9 mouse cellular contexts compared by ENCODE assay signal in genomic region chr19:43986069-43986794, GRCm38 (mm10). TPM values are rescaled to one million over a fixed set of nuclear protein-coding genes. Genes with fewer than 3 reads are reported as not detected.
A peak's percentile ranks its signal among the peaks of the same experiment; 100 is the strongest.
DNase-seq lines count a peak whose midpoint lies in the region; ATAC-seq and TF ChIP-seq lines count a peak whose summit lies in the region.
"Had no signal": no experiment of that assay in that cellular context is flagged by ENCODE, and none has a peak within 500 bp of the region (broad histone marks: within the 10 kb centered on the region; RNA-seq: fewer than 3 reads in every experiment).

Cpn1 (minus strand) TSS chr19:43986556.

- 28% methylated on average over 30 of the region's 30 CpGs for WGBS in heart, embryonic 15.5 days
- 11% methylated on average over 30 of the region's 30 CpGs for WGBS in intestine, embryonic 16.5 days
- WGBS in liver, postnatal 0 days (ENCODE audit: insufficient replicate concordance): 22% methylated on average over 30 of the region's 30 CpGs
- WGBS in stomach, embryonic 14.5 days: 13% methylated on average over 30 of the region's 30 CpGs

- ATAC-seq in heart, embryonic 15.5 days (replicated peaks; ENCODE audit: insufficient number of reproducible peaks, insufficient read depth, low FRiP score, low read depth): no peak
- peak; percentile 87 for ATAC-seq in intestine, embryonic 16.5 days
- ATAC-seq in liver, postnatal 0 days: peak; percentile 90
- peak; percentile 77 for ATAC-seq in stomach, embryonic 14.5 days (ENCODE audit: insufficient number of reproducible peaks, insufficient read depth, low FRiP score, low read depth)

- TF ChIP-seq CTCF in liver, postnatal 0 days (IDR thresholded peaks at IDR 0.05; ENCODE audit: low read depth): peak; percentile 24; the same call in 1 of the 2 replicates

- H3K4me3 ChIP-seq in heart, embryonic 15.5 days: peak within 1 kb of the TSS; percentile 17
- H3K4me3 ChIP-seq in intestine, embryonic 16.5 days (ENCODE audit: low read length): peak within 1 kb of the TSS; percentile 46
- peak within 1 kb of the TSS; percentile 43 for H3K4me3 ChIP-seq in liver, postnatal 0 days (ENCODE audit: low read depth, low read length)
- H3K4me3 ChIP-seq in stomach, embryonic 14.5 days (ENCODE audit: low read depth, low read length): peak within 1 kb of the TSS; percentile 22

- intact Hi-C loops in heart, postnatal 36 days (cut with DNase I): no loop called here

- TF ChIP-seq EP300 in liver, postnatal 0 days (IDR thresholded peaks at IDR 0.05; ENCODE audit: low read depth): peak; percentile 45; the same call in 1 of the 2 replicates

- H3K9me3 ChIP-seq in heart, embryonic 15.5 days (replicated peaks): no peaks in the 10 kb centered on the region
- no peaks in the 10 kb centered on the region for H3K9me3 ChIP-seq in intestine, embryonic 16.5 days (ENCODE audit: control insufficient read depth, low read length)
- H3K9me3 ChIP-seq in liver, postnatal 0 days (ENCODE audit: low read length): no peaks in the 10 kb centered on the region
- H3K9me3 ChIP-seq in stomach, embryonic 14.5 days (ENCODE audit: control insufficient read depth, low read depth, low read length): no peaks in the 10 kb centered on the region
- H3K9me3 ChIP-seq: G1E had no signal

- H3K4me2 ChIP-seq in heart, embryonic 15.5 days: peak within 1 kb of the TSS; percentile 48
- peak within 1 kb of the TSS; percentile 48 for H3K4me2 ChIP-seq in intestine, embryonic 16.5 days (ENCODE audit: low read depth, low read length)
- H3K4me2 ChIP-seq in liver, postnatal 0 days (ENCODE audit: low read depth, low read length): peak within 1 kb of the TSS; percentile 64
- peak within 1 kb of the TSS; percentile 29 for H3K4me2 ChIP-seq in stomach, embryonic 14.5 days (replicated peaks; ENCODE audit: low read depth, low read length)

- DNase-seq in heart, postnatal 36 days: no peak
- DNase-seq in liver, postnatal 0 days: peak; percentile 69
- no peak for DNase-seq in right cerebral cortex, postnatal 14 days
- DNase-seq in cerebellum, postnatal 36 days: no peak
- no peak for DNase-seq in layer of hippocampus, postnatal 25 days (ENCODE audit: extremely low spot score in 1 of 2, low spot score in 1 of 2)

- peaks cover 9% of the 10 kb centered on the region; the same call in 1 of the 2 replicates for H3K27me3 ChIP-seq in heart, embryonic 15.5 days
- H3K27me3 ChIP-seq in intestine, embryonic 16.5 days (replicated peaks; ENCODE audit: control insufficient read depth, insufficient read depth, low read length): no peaks in the 10 kb centered on the region
- H3K27me3 ChIP-seq in liver, postnatal 0 days (ENCODE audit: insufficient read depth, low read length): no peaks in the 10 kb centered on the region
- H3K27me3 ChIP-seq in stomach, embryonic 14.5 days (ENCODE audit: control insufficient read depth, insufficient read depth, low read length): no peaks in the 10 kb centered on the region

- H3K4me1 ChIP-seq in heart, embryonic 15.5 days (replicated peaks): no peaks in the 10 kb centered on the region; the same call in 1 of the 2 replicates
- H3K4me1 ChIP-seq in intestine, embryonic 16.5 days (ENCODE audit: control insufficient read depth, insufficient read depth, low read length): peaks cover 3% of the 10 kb centered on the region; the same call in 1 of the 2 replicates
- H3K4me1 ChIP-seq in liver, postnatal 0 days (ENCODE audit: insufficient read depth): no peaks in the 10 kb centered on the region
- H3K4me1 ChIP-seq in stomach, embryonic 14.5 days (ENCODE audit: control insufficient read depth, insufficient read depth, low read length): 0 out of 2 replicates have a peak, but pooled peaks cover 3% of the 10 kb centered on the region

- H3K36me3 ChIP-seq in heart, embryonic 15.5 days: no peaks in the 10 kb centered on the region
- H3K36me3 ChIP-seq in intestine, embryonic 16.5 days (ENCODE audit: control insufficient read depth, insufficient read depth, low read length): no peaks in the 10 kb centered on the region
- H3K36me3 ChIP-seq in liver, postnatal 0 days (replicated peaks; ENCODE audit: insufficient read depth, low read length): no peaks in the 10 kb centered on the region
- no peaks in the 10 kb centered on the region for H3K36me3 ChIP-seq in stomach, embryonic 14.5 days (ENCODE audit: control insufficient read depth, insufficient read depth, low read length)
- H3K36me3 ChIP-seq: G1E had no signal

- no peak within 1 kb of the TSS for H3K9ac ChIP-seq in heart, embryonic 15.5 days
- peak within 1 kb of the TSS; percentile 62 for H3K9ac ChIP-seq in intestine, embryonic 16.5 days (ENCODE audit: low read depth, low read length)
- H3K9ac ChIP-seq in liver, postnatal 0 days (replicated peaks): peak within 1 kb of the TSS; percentile 56
- H3K9ac ChIP-seq in stomach, embryonic 14.5 days (replicated peaks; ENCODE audit: low read depth, low read length): no peak within 1 kb of the TSS

- H3K27ac ChIP-seq in heart, embryonic 15.5 days: no peak within 1 kb of the TSS
- peak within 1 kb of the TSS; percentile 53 for H3K27ac ChIP-seq in intestine, embryonic 16.5 days (ENCODE audit: low read length)
- peak within 1 kb of the TSS; percentile 93 for H3K27ac ChIP-seq in liver, postnatal 0 days (ENCODE audit: low read depth)
- H3K27ac ChIP-seq in stomach, embryonic 14.5 days (ENCODE audit: low read length): peak within 1 kb of the TSS; percentile 58; the same call in 1 of the 2 replicates

RNA-seq across cellular contexts. Expression of gene Cpn1, which starts in this region (rescaled TPM):
- 0.63 and 0.87 TPM in 2 replicates for polyA plus RNA-seq in heart, embryonic 15.5 days (2015; fragmentation: Nextera tagmentation; extraction: Ambion mirVana)
- under 1 TPM in 1 of 2 experiments, not detected in 1; 0.19 TPM for total RNA-seq in heart, postnatal 36 days (2021)
- polyA plus RNA-seq in intestine, embryonic 16.5 days (2015; fragmentation: Nextera tagmentation; extraction: Ambion mirVana): 27.7 and 32.4 TPM in 2 replicates
- polyA plus RNA-seq in liver, postnatal 0 days (2015; fragmentation: Nextera tagmentation; extraction: Ambion mirVana): 110 and 118 TPM in 2 replicates
- 46.3 and 54.7 TPM in 2 replicates for polyA plus RNA-seq in stomach, embryonic 14.5 days (2014; fragmentation: Nextera tagmentation; extraction: Ambion mirVana)
- under 1 TPM in 1 of 2 experiments, not detected in 1; 0.15 TPM for total RNA-seq in layer of hippocampus, postnatal 25 days (2021)
- total RNA-seq: G1E had no signal
- polyA plus RNA-seq: G1E had no signal

Comparison
In these comparisons a context has a peak if more than half of its experiments do, and no peak if none do; other contexts are left out.
1. RNA of gene Cpn1 (polyA plus RNA-seq): 110 to 118 TPM in liver, postnatal 0 days, 46.3 to 54.7 TPM in stomach, embryonic 14.5 days and 27.7 to 32.4 TPM in intestine, embryonic 16.5 days; 0.63 to 0.87 TPM in heart, embryonic 15.5 days; every median in the first group is over 10 times any median in the second.
2. H3K9ac ChIP-seq: peak in intestine, embryonic 16.5 days (single experiment) and liver, postnatal 0 days (single experiment); none in heart, embryonic 15.5 days (single experiment) and stomach, embryonic 14.5 days (single experiment).
3. Peak in every context shown above with its lines, with median percentiles within 50 percentile points of each other: H3K4me2 ChIP-seq and H3K4me3 ChIP-seq.